Mouse (Mus musculus): Measurements from ENCODE around the gene Gsc. TPM values are rescaled to one million over a fixed set of nuclear protein-coding genes. Genes with fewer than 3 reads are reported as not detected.

Gene Gsc
- polyA plus RNA-seq, 1 experiment from 2014 or later: 0.31 TPM

DNA sequence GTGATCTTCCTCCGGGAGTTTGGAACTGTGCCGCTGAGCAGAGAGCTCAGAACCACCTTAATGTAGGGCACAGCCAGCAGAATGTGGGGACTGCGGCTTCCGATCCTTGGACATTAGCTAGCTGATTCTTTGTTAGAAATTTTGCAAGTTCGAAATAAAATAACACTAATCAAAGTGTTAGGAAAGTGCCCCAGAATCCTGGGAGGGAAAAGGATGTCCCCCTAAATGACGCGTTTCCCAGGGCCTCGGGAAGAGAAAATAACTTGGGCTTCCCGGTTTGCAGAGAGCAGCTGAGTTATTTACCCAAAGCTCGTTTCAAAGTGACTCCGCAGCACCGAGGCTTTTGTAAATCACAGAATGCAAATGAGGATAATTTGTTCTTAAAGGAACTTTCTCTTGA is 3.9 kb upstream of the Gsc start:
- no peak for ATAC-seq (ENCODE audit: low read depth)
- peaks cover 3% of the 10 kb centered on the region for H3K4me1 ChIP-seq (replicated peaks; ENCODE audit: control insufficient read depth, insufficient read depth, low read length)
- H3K9ac ChIP-seq (ENCODE audit: low read length): no peak overlapping the region
- no peak overlapping the region for H3K4me3 ChIP-seq (ENCODE audit: low read length)
- H3K27ac ChIP-seq (ENCODE audit: low read length): no peak overlapping the region
- 3% methylated on average over 12 of the region's 12 CpGs for WGBS
- H3K36me3 ChIP-seq (ENCODE audit: control insufficient read depth, insufficient read depth, low read length): no peaks in the 10 kb centered on the region
- H3K4me2 ChIP-seq (ENCODE audit: low read depth, low read length): no peak overlapping the region
- H3K9me3 ChIP-seq (ENCODE audit: control insufficient read depth, low read length): no peaks in the 10 kb centered on the region; the same call in 1 of the 2 replicates
- H3K27me3 ChIP-seq (ENCODE audit: control insufficient read depth, insufficient read depth, low read depth, low read length): peaks cover 86% of the 10 kb centered on the region

DNA sequence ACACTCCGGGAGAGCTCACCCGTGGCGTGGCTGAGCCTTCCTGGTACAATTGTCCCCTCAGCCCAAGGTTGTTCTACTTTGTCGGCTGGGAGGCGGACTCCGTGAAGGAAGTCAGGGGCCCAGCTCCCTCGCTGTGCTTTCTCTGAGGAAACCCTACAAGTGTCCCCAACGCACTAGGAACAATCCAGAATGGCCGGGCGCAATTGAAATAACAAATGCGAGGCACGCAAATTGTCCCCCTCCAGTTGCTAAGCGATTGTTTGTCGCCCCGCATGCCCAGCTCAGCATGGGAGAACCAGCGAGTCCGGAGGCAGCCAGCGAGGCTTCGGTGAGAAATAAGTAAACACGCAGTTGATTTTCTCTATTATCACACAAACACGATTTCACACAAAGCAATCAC is 2.8 kb upstream of the Gsc start:
- Histone ChIP-seq H3K4me2 (ENCODE audit: low read depth, low read length) (no peak overlapping the region), H3K36me3 (ENCODE audit: control insufficient read depth, insufficient read depth, low read length) (no peaks in the 10 kb centered on the region), H3K4me3 (ENCODE audit: low read length) (no peak overlapping the region), H3K27ac (ENCODE audit: low read length) (no peak overlapping the region), H3K9ac (ENCODE audit: low read length) (no peak overlapping the region), H3K9me3 (ENCODE audit: control insufficient read depth, low read length) (no peaks in the 10 kb centered on the region), H3K27me3 (ENCODE audit: control insufficient read depth, insufficient read depth, low read depth, low read length) (peaks cover 91% of the 10 kb centered on the region), H3K4me1 (replicated peaks; ENCODE audit: control insufficient read depth, insufficient read depth, low read length) (peaks cover 10% of the 10 kb centered on the region)
- 1% methylated on average over 21 of the region's 21 CpGs for WGBS
- no peak for ATAC-seq (ENCODE audit: low read depth)

DNA sequence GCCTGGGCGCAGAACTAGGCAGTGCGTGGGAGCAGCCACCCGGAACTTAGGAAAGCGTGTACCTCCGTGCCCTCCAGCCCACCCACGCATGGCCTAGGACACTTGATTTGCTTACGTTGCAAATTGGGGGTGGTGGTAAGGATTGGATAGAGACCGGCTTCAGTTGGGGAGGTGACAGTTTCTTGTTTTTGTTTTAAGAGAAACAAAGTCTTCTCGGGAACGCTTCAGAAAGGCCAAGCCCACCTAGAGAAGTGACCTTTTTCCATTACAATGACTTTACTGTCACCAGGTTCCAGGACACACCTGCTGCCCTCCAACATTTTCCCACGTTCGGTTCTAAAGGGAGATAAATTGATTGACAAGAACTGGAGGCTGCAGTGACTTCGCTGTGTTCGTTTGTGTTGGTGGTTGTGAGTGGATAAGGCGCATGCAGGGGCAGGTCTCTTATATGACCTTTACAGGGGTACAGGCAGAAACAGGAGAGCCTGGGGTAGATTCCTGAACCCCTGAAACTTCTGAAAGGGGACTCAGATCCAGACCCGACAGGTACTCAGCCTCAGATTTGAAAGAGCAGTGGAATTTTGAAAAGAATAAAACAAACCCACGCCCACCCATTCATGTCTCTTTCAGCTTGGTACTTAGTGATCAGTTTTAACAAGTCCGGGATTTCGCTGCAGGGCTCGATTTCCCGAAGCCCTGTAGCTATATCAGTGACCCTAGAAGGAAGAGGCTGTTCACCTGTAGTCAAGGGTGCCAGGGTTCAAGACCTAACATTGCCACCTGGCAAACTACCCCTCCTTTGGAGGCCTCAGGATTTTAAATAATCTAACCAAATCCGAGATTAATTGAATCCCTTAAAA is 2.0 kb upstream of the Gsc start:
- Histone ChIP-seq H3K4me2 (ENCODE audit: low read depth, low read length) (no peak overlapping the region), H3K36me3 (ENCODE audit: control insufficient read depth, insufficient read depth, low read length) (no peaks in the 10 kb centered on the region), H3K4me1 (replicated peaks; ENCODE audit: control insufficient read depth, insufficient read depth, low read length) (peaks cover 10% of the 10 kb centered on the region), H3K27me3 (ENCODE audit: control insufficient read depth, insufficient read depth, low read depth, low read length) (peaks cover 91% of the 10 kb centered on the region), H3K4me3 (ENCODE audit: low read length) (no peak overlapping the region), H3K27ac (ENCODE audit: low read length) (no peak overlapping the region), H3K9me3 (ENCODE audit: control insufficient read depth, low read length) (no peaks in the 10 kb centered on the region), H3K9ac (ENCODE audit: low read length) (no peak overlapping the region)
- ATAC-seq (ENCODE audit: low read depth): no peak
- WGBS: 4% methylated on average over 22 of the region's 22 CpGs

DNA sequence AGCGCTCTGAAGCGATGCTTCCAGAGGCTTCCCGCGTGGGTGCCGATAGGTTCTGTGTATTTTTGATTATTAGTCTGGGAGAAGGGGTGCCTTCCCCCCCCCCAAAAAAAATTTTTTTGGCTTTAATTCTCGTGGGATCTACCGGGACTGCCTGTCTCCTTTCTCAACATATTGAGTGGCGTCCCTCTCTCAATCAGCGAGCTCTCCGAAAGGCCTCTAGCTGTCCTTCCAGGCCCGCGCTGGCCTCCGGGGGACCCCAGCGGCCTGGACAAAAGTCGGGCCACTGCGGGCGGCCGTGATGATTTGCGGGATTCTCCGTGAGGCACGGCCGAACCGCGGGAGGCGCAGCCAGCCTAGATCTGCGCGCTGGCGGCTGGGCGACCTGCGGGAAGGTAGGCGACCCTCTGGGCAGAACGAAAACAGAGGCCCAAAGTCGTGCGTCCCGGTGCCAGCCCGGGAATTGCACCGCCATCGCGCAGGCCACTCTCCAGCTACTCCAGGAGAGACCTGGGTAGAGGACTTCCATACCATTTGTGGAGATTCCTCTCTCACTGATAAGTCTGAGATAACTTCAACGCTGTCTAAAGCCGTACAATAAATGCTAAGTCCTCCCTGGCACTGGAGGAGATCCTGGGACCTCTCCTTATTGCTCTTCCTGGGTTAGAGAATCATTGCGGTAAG is 1.2 kb upstream of the Gsc start:
- Histone ChIP-seq H3K27ac (ENCODE audit: low read length) (no peak overlapping the region), H3K36me3 (ENCODE audit: control insufficient read depth, insufficient read depth, low read length) (no peaks in the 10 kb centered on the region), H3K27me3 (ENCODE audit: control insufficient read depth, insufficient read depth, low read depth, low read length) (peaks cover 92% of the 10 kb centered on the region), H3K4me1 (replicated peaks; ENCODE audit: control insufficient read depth, insufficient read depth, low read length) (peaks cover 10% of the 10 kb centered on the region), H3K4me3 (ENCODE audit: low read length) (no peak overlapping the region), H3K9me3 (ENCODE audit: control insufficient read depth, low read length) (no peaks in the 10 kb centered on the region), H3K9ac (ENCODE audit: low read length) (no peak overlapping the region), H3K4me2 (ENCODE audit: low read depth, low read length) (no peak overlapping the region)
- no peak for ATAC-seq (ENCODE audit: low read depth)
- WGBS: 2% methylated on average over 42 of the region's 42 CpGs

DNA sequence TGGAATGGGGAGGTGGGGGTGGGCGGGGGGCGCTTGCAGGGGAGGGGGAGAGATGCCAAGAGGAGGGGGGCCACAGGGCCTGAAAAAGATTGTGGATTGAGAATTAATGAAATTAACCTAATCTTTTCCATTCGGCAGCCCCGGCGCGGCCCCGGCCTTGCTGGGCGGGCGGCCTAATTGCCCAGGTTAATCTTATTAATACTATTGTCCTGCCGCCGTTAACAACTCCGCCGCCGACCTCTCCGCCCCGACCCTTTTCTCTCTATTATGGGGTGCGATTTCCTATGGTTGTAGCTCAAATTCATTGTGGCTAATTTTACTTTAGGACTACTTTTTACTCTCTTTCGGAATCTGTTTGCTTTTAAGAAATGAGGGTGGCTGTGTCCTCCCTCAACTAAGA is 362 bp upstream of the Gsc start:
- H3K36me3 ChIP-seq (ENCODE audit: control insufficient read depth, insufficient read depth, low read length): no peaks in the 10 kb centered on the region
- peaks cover 93% of the 10 kb centered on the region for H3K27me3 ChIP-seq (ENCODE audit: control insufficient read depth, insufficient read depth, low read depth, low read length)
- no peaks in the 10 kb centered on the region for H3K9me3 ChIP-seq (ENCODE audit: control insufficient read depth, low read length)
- under 1% methylated on average over 16 of the region's 18 CpGs for WGBS
- no peak overlapping the region for H3K27ac ChIP-seq (ENCODE audit: low read length)
- no peak overlapping the region for H3K9ac ChIP-seq (ENCODE audit: low read length)
- no peak for ATAC-seq (ENCODE audit: low read depth)
- H3K4me1 ChIP-seq (replicated peaks; ENCODE audit: control insufficient read depth, insufficient read depth, low read length): peaks cover 10% of the 10 kb centered on the region
- peak overlapping the region; percentile 95 for H3K4me2 ChIP-seq (ENCODE audit: low read depth, low read length)
- H3K4me3 ChIP-seq (ENCODE audit: low read length): peak overlapping the region; percentile 63

DNA sequence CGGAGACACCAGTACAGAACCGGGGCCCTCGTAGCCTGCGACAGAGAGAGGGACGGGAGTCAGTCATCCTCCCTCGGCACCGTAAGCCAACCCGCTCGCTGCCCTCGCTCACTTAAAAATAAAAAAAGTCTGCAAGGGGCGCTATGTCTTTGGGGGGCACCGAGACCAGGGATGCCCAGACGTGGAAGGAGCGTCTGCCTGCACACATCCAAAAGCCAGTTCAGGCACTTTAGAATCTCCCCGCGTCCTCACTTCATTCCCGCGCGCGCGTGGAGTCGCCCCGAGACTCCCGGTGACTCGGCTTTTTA is 958 bp downstream of the Gsc start:
- Histone ChIP-seq H3K4me1 (replicated peaks; ENCODE audit: control insufficient read depth, insufficient read depth, low read length) (peaks cover 10% of the 10 kb centered on the region), H3K27ac (ENCODE audit: low read length) (no peak overlapping the region), H3K4me2 (ENCODE audit: low read depth, low read length) (0 out of 2 replicates have a peak overlapping the region, but pooled peaks have one; percentile 95), H3K27me3 (ENCODE audit: control insufficient read depth, insufficient read depth, low read depth, low read length) (peaks cover 81% of the 10 kb centered on the region), H3K36me3 (ENCODE audit: control insufficient read depth, insufficient read depth, low read length) (no peaks in the 10 kb centered on the region), H3K4me3 (ENCODE audit: low read length) (peak overlapping the region; percentile 63; the same call in 1 of the 2 replicates), H3K9me3 (ENCODE audit: control insufficient read depth, low read length) (no peaks in the 10 kb centered on the region), H3K9ac (ENCODE audit: low read length) (no peak overlapping the region)
- WGBS: 1% methylated on average over 25 of the region's 25 CpGs
- ATAC-seq (ENCODE audit: low read depth): no peak

DNA sequence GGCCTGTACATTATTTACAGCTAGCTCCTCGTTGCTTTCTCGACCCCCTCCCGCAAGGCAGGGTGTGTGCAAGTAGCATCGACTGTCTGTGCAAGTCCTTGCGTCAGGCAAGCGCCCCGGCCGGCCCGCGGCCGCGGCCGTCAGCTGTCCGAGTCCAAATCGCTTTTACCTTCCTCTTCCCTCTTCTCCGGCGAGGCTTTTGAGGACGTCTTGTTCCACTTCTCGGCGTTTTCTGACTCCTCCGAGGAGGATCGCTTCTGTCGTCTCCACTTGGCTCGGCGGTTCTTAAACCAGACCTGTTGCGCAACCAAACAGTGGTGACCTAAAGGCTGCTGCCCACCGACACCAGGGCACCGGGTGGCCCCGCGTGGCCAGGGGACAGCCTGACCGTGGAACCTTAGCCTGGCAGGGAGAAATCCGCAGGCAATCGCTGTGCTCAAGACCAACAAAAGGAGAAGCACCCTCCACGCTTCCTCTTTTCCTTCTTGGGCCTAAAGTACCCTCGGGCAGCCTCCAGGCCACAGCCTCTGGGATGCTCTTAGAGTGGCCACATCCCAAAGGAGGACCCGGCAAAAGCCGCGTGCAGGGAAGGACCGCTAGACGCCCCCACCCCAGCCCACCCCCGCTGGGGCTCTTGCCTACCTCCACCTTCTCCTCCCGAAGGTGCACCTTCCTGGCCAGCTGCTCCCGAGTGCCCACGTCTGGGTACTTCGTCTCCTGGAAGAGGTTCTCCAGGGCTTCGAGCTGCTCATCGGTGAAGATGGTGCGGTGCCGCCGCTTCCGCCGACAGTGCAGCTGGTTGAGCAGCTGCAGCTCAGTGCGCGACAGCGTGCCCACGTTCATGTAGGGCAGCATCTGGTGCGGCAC is 1.5 kb downstream of the Gsc start:
- H3K4me2 ChIP-seq (ENCODE audit: low read depth, low read length): peak overlapping the region; percentile 9; the same call in 1 of the 2 replicates
- no peaks in the 10 kb centered on the region for H3K36me3 ChIP-seq (ENCODE audit: control insufficient read depth, insufficient read depth, low read length)
- peaks cover 10% of the 10 kb centered on the region for H3K4me1 ChIP-seq (replicated peaks; ENCODE audit: control insufficient read depth, insufficient read depth, low read length)
- H3K27ac ChIP-seq (ENCODE audit: low read length): no peak overlapping the region
- 2% methylated on average over 57 of the region's 57 CpGs for WGBS
- H3K27me3 ChIP-seq (ENCODE audit: control insufficient read depth, insufficient read depth, low read depth, low read length): peaks cover 76% of the 10 kb centered on the region
- ATAC-seq (ENCODE audit: low read depth): no peak
- no peaks in the 10 kb centered on the region for H3K9me3 ChIP-seq (ENCODE audit: control insufficient read depth, low read length)
- peak overlapping the region; percentile 21 for H3K4me3 ChIP-seq (ENCODE audit: low read length)
- H3K9ac ChIP-seq (ENCODE audit: low read length): no peak overlapping the region

DNA sequence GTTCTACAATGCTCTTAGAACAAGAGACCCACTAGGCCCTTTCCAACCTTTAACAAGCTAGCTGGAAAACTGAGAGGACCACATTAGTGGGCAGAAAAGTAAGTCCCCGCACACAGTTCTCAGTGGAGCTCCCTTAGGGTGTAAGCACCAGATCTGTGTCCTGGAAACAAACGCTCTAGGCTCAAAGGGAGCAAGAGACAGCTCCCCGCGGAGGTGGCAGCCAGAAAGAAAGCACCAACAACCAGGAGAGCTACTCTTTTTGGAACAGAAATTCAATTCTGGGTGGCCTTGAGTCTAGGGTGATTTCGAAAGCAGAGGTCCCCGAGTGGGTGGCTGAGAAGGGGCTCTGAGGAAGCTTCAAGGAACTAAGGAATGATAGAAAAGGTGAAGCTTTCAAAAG is 2.5 kb downstream of the Gsc start:
- no peak overlapping the region for H3K4me3 ChIP-seq (ENCODE audit: low read length)

DNA sequence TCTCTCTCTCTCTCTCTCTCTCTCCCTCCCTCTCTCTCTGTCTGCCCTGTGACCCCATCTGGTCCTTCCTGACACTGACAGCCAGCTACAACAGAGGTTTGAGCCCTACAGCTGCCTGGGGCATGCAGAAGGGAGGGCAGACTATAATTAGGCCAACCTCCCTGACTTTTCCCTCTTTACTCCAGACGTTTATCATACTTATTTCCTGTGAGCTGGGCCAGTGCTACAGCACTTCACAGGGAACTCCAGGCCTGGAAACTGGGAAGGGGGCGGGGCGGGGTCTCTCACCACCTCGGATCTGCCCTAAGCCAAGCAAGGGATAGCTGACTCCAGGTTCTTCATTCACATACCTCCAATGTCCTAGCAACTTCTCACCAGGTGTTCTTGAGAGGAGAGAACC is 4.3 kb downstream of the Gsc start:
- Histone ChIP-seq H3K36me3 (ENCODE audit: control insufficient read depth, insufficient read depth, low read length) (no peaks in the 10 kb centered on the region), H3K4me3 (ENCODE audit: low read length) (no peak overlapping the region), H3K27me3 (ENCODE audit: control insufficient read depth, insufficient read depth, low read depth, low read length) (peaks cover 49% of the 10 kb centered on the region), H3K27ac (ENCODE audit: low read length) (no peak overlapping the region), H3K9me3 (ENCODE audit: control insufficient read depth, low read length) (no peaks in the 10 kb centered on the region), H3K9ac (ENCODE audit: low read length) (no peak overlapping the region), H3K4me2 (ENCODE audit: low read depth, low read length) (no peak overlapping the region), H3K4me1 (replicated peaks; ENCODE audit: control insufficient read depth, insufficient read depth, low read length) (peaks cover 10% of the 10 kb centered on the region)
- WGBS: 10% methylated on average over 4 of the region's 4 CpGs
- no peak for ATAC-seq (ENCODE audit: low read depth)

More for the DNA sequence above, 2.5 kb downstream of the Gsc start:
- Histone ChIP-seq H3K9ac (ENCODE audit: low read length) (no peak overlapping the region), H3K4me1 (replicated peaks; ENCODE audit: control insufficient read depth, insufficient read depth, low read length) (peaks cover 10% of the 10 kb centered on the region), H3K27ac (ENCODE audit: low read length) (no peak overlapping the region), H3K4me2 (ENCODE audit: low read depth, low read length) (no peak overlapping the region), H3K27me3 (ENCODE audit: control insufficient read depth, insufficient read depth, low read depth, low read length) (peaks cover 67% of the 10 kb centered on the region), H3K36me3 (ENCODE audit: control insufficient read depth, insufficient read depth, low read length) (no peaks in the 10 kb centered on the region), H3K9me3 (ENCODE audit: control insufficient read depth, low read length) (no peaks in the 10 kb centered on the region)
- no peak for ATAC-seq (ENCODE audit: low read depth)
- 33% methylated on average over 6 of the region's 6 CpGs for WGBS
